8 mouse cellular contexts compared by ENCODE assay signal in the genomic region with DNA sequence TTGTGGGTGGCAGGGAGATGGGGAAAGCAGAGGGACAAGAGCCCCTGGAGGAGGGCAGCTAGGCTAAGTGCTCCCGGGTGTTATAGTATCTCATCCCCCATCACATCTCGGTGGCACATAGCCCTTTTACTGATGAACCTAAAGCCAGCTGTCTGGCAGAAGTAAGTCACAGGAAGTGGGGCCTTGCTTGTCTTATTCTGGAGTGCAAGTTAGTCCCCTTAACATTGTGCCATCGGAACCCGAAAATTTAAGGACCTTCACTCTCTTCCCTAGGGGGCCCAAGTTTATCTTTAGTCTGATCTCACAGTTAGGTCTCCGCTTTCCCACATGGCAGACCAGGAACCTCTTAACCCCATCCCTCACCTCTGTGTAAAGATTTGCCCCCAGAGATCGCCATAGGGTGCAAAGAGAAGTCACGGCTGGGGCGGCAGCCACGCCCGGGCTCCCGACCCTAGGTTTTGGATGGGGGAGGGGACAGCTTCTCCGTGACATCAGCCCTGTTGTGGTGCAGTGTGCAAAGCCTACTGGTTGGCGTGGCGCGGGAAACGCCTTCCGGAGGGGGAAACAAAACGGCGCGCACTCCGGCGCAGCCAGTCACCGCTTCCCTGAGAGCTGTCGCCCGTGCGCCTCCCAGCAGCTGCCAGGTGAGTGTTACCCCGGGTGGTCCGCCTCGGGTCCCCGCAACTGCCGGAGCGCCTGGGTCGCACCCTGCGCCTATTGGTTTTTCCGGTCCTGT. TPM values are rescaled to one million over a fixed set of nuclear protein-coding genes. Genes with fewer than 3 reads are reported as not detected.
A peak's percentile ranks its signal among the peaks of the same experiment; 100 is the strongest.
DNase-seq lines count a peak whose midpoint lies in the region; ATAC-seq lines count a peak whose summit lies in the region.

No protein-coding gene starts in this region.

- DNase-seq in adipocyte (ENCODE audit: low spot score): peak; percentile 81
- peak; percentile 65 to 73 for DNase-seq in gastrocnemius, adult 8-10 months (ENCODE audit: low spot score in 2 of 2)
- DNase-seq in hindlimb bud, embryonic 11.5 days (ENCODE audit: extremely low spot score, low read depth, low spot score): peak; percentile 56
- peak; percentile 66 to 91 for DNase-seq in left cerebral cortex, postnatal 10 days (ENCODE audit: extremely low spot score in 1 of 2, low spot score in 2 of 2)
- DNase-seq in right cerebral cortex, postnatal 10 days (ENCODE audit: low spot score in 2 of 2): peak; percentile 88 to 90
- DNase-seq in urinary bladder, postnatal 14 days (ENCODE audit: low spot score): peak; percentile 91

- ATAC-seq in common myeloid progenitor, adult 5-6 weeks (replicated peaks; ENCODE audit: low read depth, poor library complexity, severe bottlenecking): peak; percentile 86
- ATAC-seq in megakaryocyte progenitor cell, adult 5-6 weeks (replicated peaks; ENCODE audit: poor library complexity): peak; percentile 87

- intact Hi-C loops in left cerebral cortex, postnatal 10 days (cut with DNase I): loop anchor here (10.0 kb wide), 1 partner anchor 216 kb away; no protein-coding TSS in a partner anchor

RNA-seq across cellular contexts. Expression of a gene that starts 8.9 kb away (rescaled TPM):
- 161 and 170 TPM in 2 replicates for total RNA-seq in common myeloid progenitor, adult 5-6 weeks (2017)
- 10 to 100 TPM; 17.2 to 24.8 (median 23.2) TPM for total RNA-seq in gastrocnemius, adult 8-10 months (2022)
- 10 to 100 TPM; 67.3 to 85.0 TPM for total RNA-seq in left cerebral cortex, postnatal 10 days (2021)
- total RNA-seq in megakaryocyte progenitor cell, adult 5-6 weeks (2015): 103 and 106 TPM in 2 replicates
- 104 and 113 TPM in 2 replicates for total RNA-seq in megakaryocyte progenitor cell, adult 5-6 weeks (2017)

RNA-seq across cellular contexts. Expression of a gene that starts 37.1 kb away (rescaled TPM):
- total RNA-seq in common myeloid progenitor, adult 5-6 weeks (2017): 1.6 and 2.2 TPM in 2 replicates
- total RNA-seq in gastrocnemius, adult 8-10 months (2022): 100 to 1,000 TPM; 131 to 182 (median 168) TPM
- total RNA-seq in left cerebral cortex, postnatal 10 days (2021): 10 to 100 TPM; 11.5 to 11.6 TPM
- total RNA-seq in megakaryocyte progenitor cell, adult 5-6 weeks (2015): 0.61 and 1.1 TPM in 2 replicates
- not detected in 2 replicates for total RNA-seq in megakaryocyte progenitor cell, adult 5-6 weeks (2017)

RNA-seq across cellular contexts. Expression of a gene that starts 50.4 kb away (rescaled TPM):
- not detected in 2 replicates for total RNA-seq in common myeloid progenitor, adult 5-6 weeks (2017)
- 100 to 1,000 TPM; 238 to 314 (median 288) TPM for total RNA-seq in gastrocnemius, adult 8-10 months (2022)
- total RNA-seq in left cerebral cortex, postnatal 10 days (2021): 1 to 10 TPM in 1 of 2 experiments, under 1 TPM in 1; 0.99 to 1.1 TPM
- not detected in 2 replicates for total RNA-seq in megakaryocyte progenitor cell, adult 5-6 weeks (2015)
- not detected in 2 replicates for total RNA-seq in megakaryocyte progenitor cell, adult 5-6 weeks (2017)

Comparison
In these comparisons a context has a peak if more than half of its experiments do, and no peak if none do; other contexts are left out.
1. Peak in every context shown above with its lines: DNase-seq and ATAC-seq.
2. RNA of a gene that starts 37.1 kb away (total RNA-seq): 131 to 182 TPM in gastrocnemius, adult 8-10 months; 11.5 to 11.6 TPM in left cerebral cortex, postnatal 10 days, 1.6 to 2.2 TPM in common myeloid progenitor, adult 5-6 weeks and 0.61 to 1.1 TPM in megakaryocyte progenitor cell, adult 5-6 weeks; every median in the first group is over 10 times any median in the second.
3. RNA of a gene that starts 50.4 kb away (total RNA-seq): 238 to 314 TPM in gastrocnemius, adult 8-10 months; 0.99 to 1.1 TPM in left cerebral cortex, postnatal 10 days, not detected in common myeloid progenitor, adult 5-6 weeks and not detected in megakaryocyte progenitor cell, adult 5-6 weeks; every median in the first group is over 100 times any median in the second.